Comparison of ENCODE assay signal across 14 mouse cellular contexts in the genomic region with DNA sequence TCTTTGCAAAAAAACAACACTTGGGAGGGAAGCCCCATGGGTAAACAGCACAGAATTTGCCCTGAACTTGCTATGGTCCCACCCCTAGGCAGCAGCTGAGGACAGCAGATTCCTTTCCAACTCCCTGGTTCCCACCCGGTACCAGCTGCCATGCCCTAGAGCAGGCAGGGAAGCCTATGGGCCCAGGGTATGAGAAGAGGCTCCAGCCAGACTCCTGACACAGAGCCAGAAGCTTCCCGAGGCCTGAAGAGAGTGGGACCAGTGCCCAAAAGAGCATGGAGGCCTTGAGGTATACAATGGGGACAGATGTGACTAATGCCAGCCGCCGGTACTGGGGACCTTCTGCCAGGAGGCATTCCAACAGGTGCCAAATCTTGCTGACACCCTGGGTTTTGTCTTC.
DNase-seq lines count a peak whose midpoint lies in the region; ATAC-seq lines count a peak whose summit lies in the region.
"Had no signal": no experiment of that assay in that cellular context is flagged by ENCODE, and none has a peak within 500 bp of the region (broad histone marks: within the 10 kb centered on the region; RNA-seq: fewer than 3 reads in every experiment).

No protein-coding gene starts in this region.

- DNase-seq in forebrain, embryonic 14.5 days (ENCODE audit: low spot score): peak; percentile 80
- DNase-seq in forebrain, embryonic 11.5 days (ENCODE audit: low spot score): no peak
- peak; percentile 5 to 7 for DNase-seq in spleen, postnatal 36 days (ENCODE audit: low spot score in 2 of 2)
- no peak for DNase-seq in spleen, adult 18-20 months
- no peak for DNase-seq in lung, postnatal 14 days
- DNase-seq in thymus, adult 18-20 months: no peak
- DNase-seq: heart, adult 18-20 months; liver, embryonic 13.5 days; right cerebral cortex, postnatal 4 days; thymus, postnatal 4 days had no signal

- H3K4me3 ChIP-seq in forebrain, embryonic 14.5 days (ENCODE audit: low read depth, low read length): no peak overlapping the region
- H3K4me3 ChIP-seq in forebrain, embryonic 11.5 days (ENCODE audit: low read depth, low read length): no peak overlapping the region
- no peak overlapping the region for H3K4me3 ChIP-seq in hindbrain, embryonic 16.5 days (ENCODE audit: low read length)
- H3K4me3 ChIP-seq: liver, embryonic 13.5 days; stomach, embryonic 15.5 days had no signal

- H3K9me3 ChIP-seq in forebrain, embryonic 14.5 days (replicated peaks; ENCODE audit: control insufficient read depth, low read length): no peaks in the 10 kb centered on the region
- H3K9me3 ChIP-seq in forebrain, embryonic 11.5 days (ENCODE audit: control insufficient read depth, low read length): no peaks in the 10 kb centered on the region
- no peaks in the 10 kb centered on the region for H3K9me3 ChIP-seq in hindbrain, embryonic 16.5 days (ENCODE audit: control insufficient read depth, low read length)
- H3K9me3 ChIP-seq: liver, embryonic 13.5 days; stomach, embryonic 15.5 days had no signal

- H3K27ac ChIP-seq in forebrain, embryonic 14.5 days (ENCODE audit: low read depth, low read length): no peak overlapping the region
- H3K27ac ChIP-seq in forebrain, embryonic 11.5 days (ENCODE audit: low read depth, low read length): no peak overlapping the region
- no peak overlapping the region for H3K27ac ChIP-seq in hindbrain, embryonic 16.5 days (ENCODE audit: low read depth, low read length)
- H3K27ac ChIP-seq: liver, embryonic 13.5 days; stomach, embryonic 15.5 days had no signal

- ATAC-seq in forebrain, embryonic 14.5 days: peak; percentile 71
- ATAC-seq in forebrain, embryonic 11.5 days (replicated peaks; ENCODE audit: low FRiP score): no peak
- ATAC-seq in hindbrain, embryonic 16.5 days: peak; percentile 84
- ATAC-seq: CD4-positive, CD25-positive, alpha-beta regulatory T cell, adult 4 months; intestine, postnatal 0 days had no signal

- no peak overlapping the region for H3K9ac ChIP-seq in forebrain, embryonic 14.5 days (ENCODE audit: low read length)
- H3K9ac ChIP-seq in forebrain, embryonic 11.5 days (ENCODE audit: low read length): no peak overlapping the region
- H3K9ac ChIP-seq in hindbrain, embryonic 16.5 days (ENCODE audit: low read depth, low read length): no peak overlapping the region
- H3K9ac ChIP-seq: liver, embryonic 13.5 days; stomach, embryonic 15.5 days had no signal

- no peak overlapping the region for H3K4me2 ChIP-seq in forebrain, embryonic 14.5 days (ENCODE audit: low read length)
- no peak overlapping the region for H3K4me2 ChIP-seq in forebrain, embryonic 11.5 days (ENCODE audit: low read depth, low read length, severe bottlenecking)
- H3K4me2 ChIP-seq in hindbrain, embryonic 16.5 days (ENCODE audit: low read length): no peak overlapping the region
- H3K4me2 ChIP-seq: liver, embryonic 13.5 days; stomach, embryonic 15.5 days had no signal

- no peaks in the 10 kb centered on the region for H3K27me3 ChIP-seq in forebrain, embryonic 14.5 days (replicated peaks; ENCODE audit: control insufficient read depth, insufficient read depth, low read length)
- no peaks in the 10 kb centered on the region for H3K27me3 ChIP-seq in forebrain, embryonic 11.5 days (ENCODE audit: control insufficient read depth, insufficient read depth, low read length)
- H3K27me3 ChIP-seq in hindbrain, embryonic 16.5 days (replicated peaks; ENCODE audit: control insufficient read depth, insufficient read depth, low read length): no peaks in the 10 kb centered on the region
- H3K27me3 ChIP-seq: liver, embryonic 13.5 days; stomach, embryonic 15.5 days had no signal

- WGBS in forebrain, embryonic 14.5 days: 44% methylated on average over 4 of the region's 4 CpGs
- 89% methylated on average over 3 of the region's 4 CpGs for WGBS in forebrain, embryonic 11.5 days
- WGBS in hindbrain, embryonic 16.5 days: 63% methylated on average over 4 of the region's 4 CpGs

- H3K36me3 ChIP-seq in forebrain, embryonic 14.5 days (ENCODE audit: control insufficient read depth, insufficient read depth, low read length): no peaks in the 10 kb centered on the region
- no peaks in the 10 kb centered on the region for H3K36me3 ChIP-seq in forebrain, embryonic 11.5 days (ENCODE audit: control insufficient read depth, insufficient read depth, low read length)
- H3K36me3 ChIP-seq in hindbrain, embryonic 16.5 days (ENCODE audit: control insufficient read depth, insufficient read depth, low read length): no peaks in the 10 kb centered on the region
- H3K36me3 ChIP-seq: liver, embryonic 13.5 days; stomach, embryonic 15.5 days had no signal

- peaks cover 6% of the 10 kb centered on the region; the same call in 1 of the 2 replicates for H3K4me1 ChIP-seq in forebrain, embryonic 14.5 days (ENCODE audit: control insufficient read depth, insufficient read depth, low read length)
- no peaks in the 10 kb centered on the region for H3K4me1 ChIP-seq in forebrain, embryonic 11.5 days (replicated peaks; ENCODE audit: control insufficient read depth, insufficient read depth, low read length)
- peaks cover 9% of the 10 kb centered on the region for H3K4me1 ChIP-seq in hindbrain, embryonic 16.5 days (ENCODE audit: control insufficient read depth, insufficient read depth, low read depth, low read length)
- H3K4me1 ChIP-seq: liver, embryonic 13.5 days; stomach, embryonic 15.5 days had no signal

Comparison
In these comparisons a context has a peak if more than half of its experiments do, and no peak if none do; other contexts are left out.
1. DNase-seq: peak in forebrain, embryonic 14.5 days (single experiment) and spleen, postnatal 36 days (2 of 2); none in forebrain, embryonic 11.5 days (single experiment), spleen, adult 18-20 months (0 of 2), lung, postnatal 14 days (single experiment) and thymus, adult 18-20 months (0 of 2).